Mouse (Mus musculus): ENCODE results near the gene Clint1. TPM values are rescaled to one million over a fixed set of nuclear protein-coding genes. Genes with fewer than 3 reads are reported as not detected.

The Clint1 gene
- total RNA-seq (2021): 10 to 100 TPM; 64.9 to 69.6 TPM
- long read RNA-seq, experiment 1, transcript Clint1-201 (12 exons, 3,311 nt): major isoform, 130 of 171 reads
- long read RNA-seq, experiment 1, transcript Clint1-202 (12 exons, 3,365 nt): minor isoform, 19 of 171 reads
- long read RNA-seq, experiment 1, partial matches to known transcripts: 4 of 171 reads
- long read RNA-seq, experiment 1, other reads (novel, unspliced or antisense): 18 of 171 reads
- long read RNA-seq, experiment 2, transcript Clint1-202 (12 exons, 3,365 nt): minor isoform, 35 of 219 reads
- long read RNA-seq, experiment 2, transcript Clint1-201 (12 exons, 3,311 nt): major isoform, 152 of 219 reads
- long read RNA-seq, experiment 2, partial matches to known transcripts: 13 of 219 reads
- long read RNA-seq, experiment 2, other reads (novel, unspliced or antisense): 19 of 219 reads

GRCm38 (mm10) chr11:45851516-45852123 lies at the start of gene Clint1:
Gene Clint1, plus strand, starts transcription at chr11:45852051.
- peak; percentile 73 to 84 for DNase-seq (ENCODE audit: low spot score in 2 of 2)

GRCm38 (mm10) chr11:45804068-45804467 lies 47.8 kb upstream of the Clint1 start:
- no peak for DNase-seq (ENCODE audit: low spot score in 2 of 2)

- DNase-seq (ENCODE audit: low spot score in 2 of 2): no peak
Observed at GRCm38 (mm10) chr11:45805312-45805772, 46.5 kb upstream of the Clint1 start.

- no peak for DNase-seq (ENCODE audit: low spot score in 2 of 2)
Observed at GRCm38 (mm10) chr11:45805810-45806209, 46.0 kb upstream of the Clint1 start.

GRCm38 (mm10) chr11:45806264-45806663 lies 45.6 kb upstream of the Clint1 start:
- no peak for DNase-seq (ENCODE audit: low spot score in 2 of 2)

GRCm38 (mm10) chr11:45806809-45807208 lies 45.0 kb upstream of the Clint1 start:
- no peak for DNase-seq (ENCODE audit: low spot score in 2 of 2)

GRCm38 (mm10) chr11:45807820-45808219 lies 44.0 kb upstream of the Clint1 start:
- DNase-seq (ENCODE audit: low spot score in 2 of 2): no peak

GRCm38 (mm10) chr11:45809424-45809823 lies 42.4 kb upstream of the Clint1 start:
- no peak for DNase-seq (ENCODE audit: low spot score in 2 of 2)

GRCm38 (mm10) chr11:45810056-45810455 lies 41.8 kb upstream of the Clint1 start:
- no peak for DNase-seq (ENCODE audit: low spot score in 2 of 2)

GRCm38 (mm10) chr11:45810805-45811204 lies 41.0 kb upstream of the Clint1 start:
- no peak for DNase-seq (ENCODE audit: low spot score in 2 of 2)

GRCm38 (mm10) chr11:45815603-45816002 lies 36.2 kb upstream of the Clint1 start:
- no peak for DNase-seq (ENCODE audit: low spot score in 2 of 2)

- DNase-seq (ENCODE audit: low spot score in 2 of 2): no peak
Observed at GRCm38 (mm10) chr11:45816712-45817111, 35.1 kb upstream of the Clint1 start.

- no peak for DNase-seq (ENCODE audit: low spot score in 2 of 2)
Observed at GRCm38 (mm10) chr11:45817996-45818395, 33.9 kb upstream of the Clint1 start.

GRCm38 (mm10) chr11:45820930-45821329 lies 30.9 kb upstream of the Clint1 start:
- no peak for DNase-seq (ENCODE audit: low spot score in 2 of 2)

GRCm38 (mm10) chr11:45830112-45830511 lies 21.7 kb upstream of the Clint1 start:
- no peak for DNase-seq (ENCODE audit: low spot score in 2 of 2)

- no peak for DNase-seq (ENCODE audit: low spot score in 2 of 2)
Observed at GRCm38 (mm10) chr11:45830743-45831310, 21.0 kb upstream of the Clint1 start.

GRCm38 (mm10) chr11:45831476-45832143 lies 20.2 kb upstream of the Clint1 start:
- DNase-seq (ENCODE audit: low spot score in 2 of 2): no peak

- DNase-seq (ENCODE audit: low spot score in 2 of 2): no peak
Observed at GRCm38 (mm10) chr11:45835625-45836255, 16.1 kb upstream of the Clint1 start.

- DNase-seq (ENCODE audit: low spot score in 2 of 2): no peak
Observed at GRCm38 (mm10) chr11:45837257-45837817, 14.5 kb upstream of the Clint1 start.

GRCm38 (mm10) chr11:45838450-45838849 lies 13.4 kb upstream of the Clint1 start:
- no peak for DNase-seq (ENCODE audit: low spot score in 2 of 2)

GRCm38 (mm10) chr11:45840332-45840731 lies 11.5 kb upstream of the Clint1 start:
- no peak for DNase-seq (ENCODE audit: low spot score in 2 of 2)
